Mouse (Mus musculus) bone marrow macrophage, adult 2 months (primary cell): ENCODE data around the gene Adssl1. TPM values are rescaled to one million over a fixed set of nuclear protein-coding genes. Genes with fewer than 3 reads are reported as not detected.

Source experiments
- H3K27ac ChIP-seq: 2 replicates; pipeline ENCODE4 v1.5.1; 2012; ENCODE audit warnings: low read depth, low read length; ENCODE audit not compliant: insufficient read depth
- H3K4me1 ChIP-seq: 2 replicates; pipeline ENCODE4 v1.6.1; 2012; ENCODE audit warnings: low read length; ENCODE audit not compliant: control insufficient read depth, insufficient read depth
- H3K4me3 ChIP-seq: 2 replicates; pipeline ENCODE4 v1.5.1; 2012; ENCODE audit warnings: mild to moderate bottlenecking, low read length, moderate library complexity; ENCODE audit not compliant: insufficient read depth
- CTCF ChIP-seq: IDR thresholded peaks from 2 replicates; pipeline ENCODE4 v1.5.1; 2012; ENCODE audit warnings: low read depth, mild to moderate bottlenecking, low read length, moderate library complexity
- POLR2A ChIP-seq: IDR thresholded peaks from 2 replicates; pipeline ENCODE4 v1.6.1; 2012; ENCODE audit warnings: mild to moderate bottlenecking, low read depth, low read length, borderline replicate concordance
- polyA plus RNA-seq: library from polyadenylated mRNA; stranded (reverse); fragments of >200 nt; gene quantifications from 2 replicates; pipeline ENCODE4 v1.2.4, GENCODE M21; 2012; ENCODE audit not compliant: missing spikeins, insufficient read depth, insufficient read length

Gene Adssl1
- polyA plus RNA-seq, 1 experiment, result 38.5 TPM

DNA sequence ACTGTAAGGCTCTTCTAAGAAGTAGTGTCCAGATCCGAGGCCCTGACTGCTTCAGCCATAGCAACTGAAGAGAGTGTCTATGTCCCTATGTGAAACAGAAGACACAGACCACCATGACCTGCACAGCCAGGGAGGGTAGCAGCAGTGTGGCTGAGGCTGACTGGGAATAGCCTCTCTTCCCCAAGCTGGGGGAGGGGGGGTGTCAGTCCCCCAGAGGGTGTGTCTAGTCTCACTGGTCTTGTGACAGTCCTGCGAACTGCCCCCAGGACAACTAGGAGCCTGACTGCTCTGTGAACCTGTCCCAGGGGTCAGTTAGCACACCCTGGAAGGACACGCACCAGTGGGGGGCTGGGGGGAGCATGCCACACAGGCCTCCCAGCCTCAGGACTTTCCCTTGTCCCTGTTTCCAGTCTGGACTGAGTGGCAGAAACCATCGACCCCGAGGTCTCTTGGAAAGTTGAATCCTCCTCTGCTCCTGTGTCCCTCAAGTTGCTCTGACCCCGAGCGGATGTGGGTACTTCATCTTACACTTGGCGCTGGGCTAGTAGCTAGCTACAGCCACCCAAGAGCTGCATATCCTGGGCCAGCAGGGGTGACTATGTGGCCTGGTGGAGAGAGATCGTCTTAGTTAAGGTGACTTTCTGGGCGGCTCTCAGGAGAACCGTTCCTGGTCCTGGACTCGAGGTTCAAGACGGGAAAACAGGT is 712 bp upstream of the Adssl1 start:
- H3K4me3 ChIP-seq, result peak overlapping the region; percentile 66
- TF ChIP-seq POLR2A (no peak), CTCF (no peak)
- peak overlapping the region; percentile 61 for H3K27ac ChIP-seq
- H3K4me1 ChIP-seq, result peaks cover 54% of the 10 kb centered on the region

DNA sequence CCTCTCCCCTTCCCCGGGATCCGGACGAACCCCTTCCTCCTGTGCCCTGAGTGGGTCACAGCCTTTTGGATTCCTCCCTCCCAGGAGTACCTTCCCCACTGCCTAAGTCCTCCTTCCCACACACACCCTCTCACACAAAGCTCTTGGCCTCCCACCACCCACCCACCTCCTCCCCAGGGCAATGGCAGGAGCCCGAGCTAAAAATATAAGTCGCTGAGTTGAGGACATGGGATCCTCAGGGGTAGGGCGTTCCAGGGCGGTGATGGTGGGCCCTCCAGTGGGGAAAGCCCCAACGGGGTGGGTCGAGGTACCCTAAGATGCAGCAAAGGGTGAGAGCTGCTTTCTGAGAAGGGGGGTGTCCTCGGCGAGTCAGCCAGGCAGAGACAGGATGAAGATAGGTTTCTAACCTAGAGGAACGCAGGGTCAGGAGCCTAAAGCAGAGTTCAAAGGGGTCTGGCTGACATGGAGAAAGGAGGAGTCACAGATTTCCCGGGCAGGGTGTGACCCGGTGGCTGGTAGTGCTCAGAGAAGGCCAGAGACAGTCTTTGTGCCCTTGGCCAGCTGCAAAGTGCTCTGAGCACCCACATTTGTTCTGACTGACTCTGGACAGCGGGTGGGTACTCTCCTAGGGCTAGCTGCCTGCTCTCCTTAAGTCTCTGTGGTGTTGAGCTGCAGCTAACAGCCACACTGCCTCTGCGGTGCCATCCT is 663 bp downstream of the Adssl1 start:
- Histone ChIP-seq H3K27ac (peak overlapping the region; percentile 61; the same call in 1 of the 2 replicates), H3K4me3 (peak overlapping the region; percentile 66), H3K4me1 (peaks cover 44% of the 10 kb centered on the region)
- TF ChIP-seq POLR2A, result no peak
- no peak for TF ChIP-seq CTCF

DNA sequence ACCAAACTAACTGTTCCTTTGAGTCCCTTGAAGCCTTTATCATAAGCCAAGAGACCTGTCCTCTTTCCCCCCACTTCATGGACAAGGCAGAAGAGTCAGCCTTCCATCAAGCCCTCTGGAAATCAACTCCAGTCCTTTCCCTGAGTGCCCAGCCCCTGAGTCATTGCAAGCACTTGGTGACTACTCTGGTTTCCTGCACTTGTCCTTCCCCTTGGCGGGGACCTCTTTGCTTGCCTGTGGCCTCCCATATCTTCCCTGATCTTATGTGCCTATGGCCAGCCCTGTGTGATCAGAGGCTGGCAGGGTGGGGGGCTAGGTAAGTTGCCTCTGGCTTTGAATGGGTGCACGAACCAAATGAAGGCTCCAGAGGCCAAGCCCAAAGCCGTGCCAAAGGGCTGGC is 2.1 kb downstream of the Adssl1 start:
- H3K4me3 ChIP-seq, result no peak overlapping the region
- peaks cover 51% of the 10 kb centered on the region for H3K4me1 ChIP-seq
- no peak overlapping the region for H3K27ac ChIP-seq
- TF ChIP-seq CTCF (no peak), POLR2A (no peak)

DNA sequence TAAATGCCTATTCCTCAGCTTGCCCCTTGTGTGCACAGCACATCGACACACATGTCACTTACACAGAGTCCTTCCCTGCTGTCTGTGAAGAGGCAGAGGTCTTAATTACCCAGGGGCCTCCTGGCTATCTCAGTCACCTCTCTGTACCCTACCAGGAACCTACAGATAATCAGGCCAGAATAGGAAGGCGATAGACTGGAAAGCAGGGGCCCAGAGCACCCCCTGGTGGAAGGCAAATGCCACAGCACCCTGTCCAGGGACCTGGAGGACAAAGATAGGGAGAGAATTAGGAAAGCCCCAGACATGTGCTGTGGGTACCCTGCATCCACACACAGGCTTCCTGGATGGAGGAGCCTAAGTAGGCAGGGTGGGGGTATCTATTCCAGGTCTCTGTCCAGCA is 3.9 kb downstream of the Adssl1 start:
- TF ChIP-seq CTCF (peak; percentile 86), POLR2A (no peak)
- Histone ChIP-seq H3K27ac (no peak overlapping the region), H3K4me3 (no peak overlapping the region), H3K4me1 (peaks cover 53% of the 10 kb centered on the region)

DNA sequence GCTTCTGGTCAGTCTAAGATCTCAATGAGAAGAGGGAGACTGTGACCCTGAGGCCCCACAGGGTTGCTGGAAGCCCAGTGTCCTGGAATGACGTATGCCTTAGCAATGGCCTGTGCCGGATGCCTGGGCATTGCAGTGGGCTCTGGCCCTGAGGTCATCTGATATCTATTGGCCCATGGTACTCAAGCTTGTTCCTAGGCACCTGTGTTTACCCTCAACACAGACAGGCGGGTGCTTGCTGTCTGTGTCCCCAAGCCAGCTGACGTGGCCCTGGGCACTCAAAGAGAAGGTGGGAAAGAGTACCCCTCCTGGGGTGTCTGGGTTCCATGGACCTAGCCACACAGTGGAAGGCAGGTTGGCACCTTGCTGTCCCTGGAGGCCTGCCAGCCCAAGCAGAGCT is 5.9 kb downstream of the Adssl1 start:
- Histone ChIP-seq H3K4me1 (peaks cover 54% of the 10 kb centered on the region), H3K4me3 (no peak overlapping the region), H3K27ac (no peak overlapping the region)
- no peak for TF ChIP-seq POLR2A
- TF ChIP-seq CTCF, result no peak

DNA sequence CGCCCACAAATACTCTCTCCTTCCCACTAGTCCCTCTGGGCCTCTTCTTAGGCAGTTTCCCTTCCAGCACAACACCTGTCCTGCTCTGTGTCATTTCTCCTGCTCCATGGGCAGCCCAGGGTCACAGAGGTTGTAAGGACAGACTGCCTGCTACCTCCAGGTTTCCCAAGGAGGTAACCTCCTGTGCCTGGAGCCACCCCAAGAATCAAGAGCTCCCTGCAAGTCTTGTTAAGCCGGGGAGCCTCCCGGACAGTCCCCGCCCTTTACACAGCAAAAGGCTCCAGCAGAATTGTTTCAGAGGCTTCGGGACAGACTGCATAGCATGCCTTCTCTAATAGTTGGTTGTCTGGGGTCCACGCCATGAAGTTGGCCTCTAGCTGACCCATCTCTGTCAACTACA is 6.6 kb downstream of the Adssl1 start:
- no peak for TF ChIP-seq POLR2A
- TF ChIP-seq CTCF, result no peak
- Histone ChIP-seq H3K4me3 (no peak overlapping the region), H3K4me1 (peaks cover 54% of the 10 kb centered on the region), H3K27ac (no peak overlapping the region; the same call in 1 of the 2 replicates)

DNA sequence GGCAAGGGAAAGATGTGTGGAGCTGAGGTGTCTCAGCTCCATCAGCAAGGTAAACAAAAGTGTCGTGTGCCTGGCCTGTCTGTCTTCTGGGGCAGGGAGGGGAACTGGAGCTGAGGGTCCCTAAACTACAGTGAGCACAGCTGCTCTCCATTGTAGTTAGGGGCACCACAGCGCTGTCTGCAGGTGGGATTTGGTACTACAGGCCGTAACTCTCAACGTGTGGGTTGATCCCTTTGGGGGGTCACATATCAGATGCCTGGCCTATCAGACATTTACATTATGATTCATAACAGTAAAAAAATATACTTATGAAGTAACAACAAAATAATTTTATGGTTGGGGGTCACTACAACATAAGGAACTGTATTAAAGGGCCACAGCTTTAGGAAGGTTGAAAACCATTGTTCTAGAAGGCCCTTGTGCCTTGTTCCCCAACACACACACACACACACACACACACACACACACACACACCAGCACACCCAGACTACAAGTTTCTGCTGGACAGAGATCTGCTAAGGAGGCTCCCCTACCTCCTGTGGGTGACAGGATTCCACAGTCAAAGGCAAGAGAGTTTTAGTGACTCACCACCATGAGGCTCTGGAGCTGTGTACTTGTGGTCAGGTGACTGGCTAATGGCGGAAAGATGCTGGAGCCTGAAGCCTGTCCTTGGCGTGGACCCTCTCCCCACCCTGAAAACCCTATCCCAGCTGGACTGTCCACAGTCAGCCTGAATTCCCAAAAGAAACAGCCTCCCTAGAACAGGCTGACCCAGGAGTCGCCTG is 7.4 kb downstream of the Adssl1 start:
- peak overlapping the region; percentile 96 for H3K27ac ChIP-seq

DNA sequence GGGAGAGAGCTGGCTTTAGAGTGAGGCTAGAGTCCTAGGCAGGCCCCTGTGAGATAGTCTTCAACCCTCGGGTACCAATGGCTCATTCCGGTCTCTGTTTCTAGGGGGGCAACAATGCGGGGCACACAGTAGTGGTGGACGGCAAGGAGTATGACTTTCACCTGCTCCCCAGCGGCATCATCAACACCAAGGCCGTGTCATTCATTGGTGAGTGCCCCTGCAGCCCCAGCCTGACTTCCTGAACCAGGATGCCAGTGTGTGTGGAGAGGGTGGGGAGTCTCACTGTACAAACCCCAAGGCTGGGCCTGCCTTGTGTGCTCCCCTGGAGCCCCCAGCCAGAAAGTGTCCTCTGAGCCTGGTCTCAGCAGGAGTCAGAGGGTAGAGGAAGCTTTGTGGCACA is 8.4 kb downstream of the Adssl1 start:
- Histone ChIP-seq H3K27ac (peak overlapping the region; percentile 96), H3K4me1 (peaks cover 54% of the 10 kb centered on the region), H3K4me3 (peak overlapping the region; percentile 32)
- no peak for TF ChIP-seq CTCF
- TF ChIP-seq POLR2A, result no peak

More for the DNA sequence above, 7.4 kb downstream of the Adssl1 start:
- H3K4me3 ChIP-seq, result no peak overlapping the region
- peaks cover 53% of the 10 kb centered on the region for H3K4me1 ChIP-seq
- no peak for TF ChIP-seq POLR2A
- TF ChIP-seq CTCF, result peak; percentile 31; the same call in 1 of the 2 replicates

DNA sequence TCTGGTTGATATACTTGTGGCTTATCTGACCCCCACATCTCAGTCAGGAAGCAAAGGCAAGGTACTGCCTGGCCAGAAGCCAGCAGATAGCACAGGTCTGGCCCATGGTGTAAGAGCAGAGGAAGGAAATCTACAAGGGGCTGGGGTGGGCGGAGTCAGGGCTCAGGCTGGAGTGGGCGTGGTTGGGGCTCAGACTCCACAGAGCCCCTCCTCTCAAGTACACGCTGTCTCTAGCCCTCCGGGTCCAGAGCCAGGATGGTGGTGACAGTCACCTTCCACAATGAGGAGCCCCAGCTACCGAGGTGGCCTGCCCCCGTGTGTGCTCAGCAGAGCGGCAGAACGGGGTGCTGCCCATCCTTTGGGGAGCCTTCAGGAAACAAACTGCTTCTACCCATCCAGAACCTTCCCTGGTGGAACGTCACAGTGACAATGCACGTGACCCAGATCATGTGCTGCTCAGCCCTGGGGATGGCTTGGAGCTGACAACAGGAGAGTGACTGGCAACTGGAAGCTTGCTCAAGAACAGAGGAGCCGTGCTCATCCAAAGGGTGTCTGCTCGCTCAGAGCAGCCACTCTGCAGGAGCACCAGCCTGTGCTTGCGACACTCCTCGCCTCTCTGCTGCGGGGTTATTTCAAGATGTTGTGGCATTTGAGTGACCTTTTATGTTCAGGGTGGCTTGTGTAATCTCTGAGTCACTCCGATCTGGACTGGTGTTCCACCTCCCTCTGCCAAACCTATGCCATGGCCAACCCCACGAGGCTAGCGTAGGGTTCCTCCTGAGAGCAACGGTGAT is 9.3 kb downstream of the Adssl1 start:
- H3K4me3 ChIP-seq, result peak overlapping the region; percentile 44
- no peak for TF ChIP-seq CTCF
- peak; percentile 15; the same call in 1 of the 2 replicates for TF ChIP-seq POLR2A
- H3K27ac ChIP-seq, result peak overlapping the region; percentile 96
- peaks cover 64% of the 10 kb centered on the region for H3K4me1 ChIP-seq
